Mouse (Mus musculus) midbrain, embryonic 10.5 days (tissue): Measurements from ENCODE around the gene Ern1. TPM values are rescaled to one million over a fixed set of nuclear protein-coding genes. Genes with fewer than 3 reads are reported as not detected.

Experiments used
- DNase-seq: peaks from one replicate; pipeline ENCODE4 v3.0.0-alpha.2; 2017; ENCODE audit warnings: low spot score
- H3K27ac ChIP-seq: fragments of 300-500 bp; sonication (generic); replicated peaks from 2 replicates; pipeline ENCODE4 v1.5.1; 2016; ENCODE audit warnings: mild to moderate bottlenecking
- H3K27me3 ChIP-seq: fragments of 300-500 bp; sonication (generic); 2 replicates; pipeline ENCODE4 v1.6.1; 2016; ENCODE audit warnings: low read depth, mild to moderate bottlenecking; ENCODE audit not compliant: poor library complexity, severe bottlenecking
- H3K36me3 ChIP-seq: fragments of 300-500 bp; sonication (generic); 2 replicates; pipeline ENCODE4 v1.6.1; 2016; ENCODE audit warnings: mild to moderate bottlenecking, moderate library complexity
- H3K4me1 ChIP-seq: fragments of 300-500 bp; sonication (generic); 2 replicates; pipeline ENCODE4 v1.6.1; 2016
- H3K4me3 ChIP-seq: fragments of 300-500 bp; sonication (generic); 2 replicates; pipeline ENCODE4 v1.5.1; 2016; ENCODE audit warnings: mild to moderate bottlenecking, moderate library complexity
- H3K9me3 ChIP-seq: fragments of 300-500 bp; sonication (generic); replicated peaks from 2 replicates; pipeline ENCODE4 v1.6.1; 2016; ENCODE audit warnings: mild to moderate bottlenecking
- WGBS: fragments of 180-500 bp; shearing (Covaris S2); methylation state at CpG from one replicate; pipeline ENCODE4 v1.1.7; 2016; 5-methylcytosine and 5-hydroxymethylcytosine counted together
- polyA plus RNA-seq: library from polyadenylated mRNA; unstranded; fragments of >200 nt; fragmentation: Nextera tagmentation; extraction: Ambion mirVana; gene quantifications from 2 replicates; pipeline ENCODE4 v1.2.1, GENCODE M21; 2016

Gene Ern1
- polyA plus RNA-seq, 1 experiment from 2014 or later, result 5.2 TPM

DNA sequence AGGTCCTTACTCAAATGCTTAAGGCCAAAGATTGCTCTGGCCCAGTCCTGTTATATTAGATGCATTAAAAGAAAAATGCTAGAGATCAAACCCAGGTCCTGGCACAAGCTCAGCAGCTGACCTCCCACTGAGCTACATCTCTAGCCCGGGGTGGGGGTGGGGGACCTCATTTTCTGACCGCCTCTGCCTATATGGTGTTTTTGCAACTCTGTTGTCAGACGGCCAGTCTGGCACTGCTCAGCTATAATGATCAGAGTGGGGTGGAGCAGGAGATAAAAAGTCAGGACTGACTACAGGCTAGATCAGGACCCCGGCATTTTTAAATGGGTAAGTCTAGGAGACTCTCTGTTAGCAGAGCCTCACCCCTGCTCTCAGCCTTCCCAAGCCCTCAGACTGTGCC is 30.7 kb upstream of the Ern1 start:
- Histone ChIP-seq H3K36me3 (no peaks in the 10 kb centered on the region), H3K27me3 (peaks cover 11% of the 10 kb centered on the region), H3K4me3 (no peak overlapping the region), H3K27ac (no peak overlapping the region), H3K4me1 (peaks cover 69% of the 10 kb centered on the region), H3K9me3 (no peaks in the 10 kb centered on the region)
- 53% methylated on average over 4 of the region's 4 CpGs for WGBS
- no peak for DNase-seq

DNA sequence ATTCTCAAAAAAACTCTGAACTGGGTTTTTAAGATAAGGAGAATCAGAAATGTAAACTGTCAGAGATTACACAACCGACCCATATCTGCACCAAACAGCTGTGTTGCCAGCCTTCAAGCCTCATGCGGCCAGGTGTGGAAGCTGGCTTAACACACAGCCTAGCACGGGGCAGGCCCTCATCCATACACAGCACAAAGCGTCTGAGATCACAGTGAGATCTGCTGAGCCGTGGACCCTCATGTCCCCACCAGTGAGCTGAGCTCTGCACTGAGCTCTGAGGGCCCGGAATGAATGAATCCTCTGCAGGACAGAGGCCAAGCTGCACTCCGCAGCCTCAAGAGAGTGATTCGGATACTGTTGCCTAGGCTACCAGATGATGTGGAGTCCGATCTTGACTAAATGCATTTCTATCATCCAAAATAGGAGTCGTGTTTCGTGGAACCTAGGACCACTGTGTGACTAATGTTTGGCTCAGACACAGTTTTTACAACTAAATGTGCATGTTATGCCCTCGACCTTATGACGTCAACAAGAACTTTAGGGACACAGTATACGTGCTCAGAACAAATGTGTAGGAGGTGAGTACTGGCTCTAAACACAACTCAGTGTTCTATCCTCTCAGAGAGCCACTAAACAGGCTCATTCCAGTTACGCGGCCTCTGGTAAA is 27.6 kb upstream of the Ern1 start:
- no peaks in the 10 kb centered on the region for H3K9me3 ChIP-seq
- 82% methylated on average over 16 of the region's 16 CpGs for WGBS
- no peak for DNase-seq
- peaks cover 49% of the 10 kb centered on the region for H3K4me1 ChIP-seq
- H3K36me3 ChIP-seq, result peaks cover 15% of the 10 kb centered on the region
- no peak overlapping the region for H3K27ac ChIP-seq
- peaks cover 1% of the 10 kb centered on the region; the same call in 1 of the 2 replicates for H3K27me3 ChIP-seq
- H3K4me3 ChIP-seq, result no peak overlapping the region

DNA sequence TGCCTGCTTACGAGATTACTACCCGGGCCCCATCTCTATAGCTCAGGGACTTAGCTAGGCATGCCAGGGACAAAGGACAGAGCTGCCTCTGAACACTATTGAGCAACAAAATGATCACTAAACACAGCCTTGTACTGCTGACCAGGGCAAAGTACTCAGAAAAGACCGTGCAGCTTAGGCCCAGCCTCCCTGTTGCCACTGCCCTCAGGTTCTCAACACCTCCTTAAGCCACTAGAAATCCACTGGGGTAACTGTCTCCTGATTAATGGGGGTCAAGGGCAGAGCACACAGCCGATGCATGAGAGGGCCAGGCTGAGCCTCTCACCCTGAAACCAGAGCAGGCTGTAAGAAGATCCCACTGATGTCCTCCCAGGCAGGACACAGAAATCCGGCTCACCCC is 26.8 kb upstream of the Ern1 start:
- H3K27me3 ChIP-seq, result no peaks in the 10 kb centered on the region; the same call in 1 of the 2 replicates
- 56% methylated on average over 5 of the region's 5 CpGs for WGBS
- H3K4me1 ChIP-seq, result peaks cover 41% of the 10 kb centered on the region
- peaks cover 20% of the 10 kb centered on the region for H3K36me3 ChIP-seq
- H3K27ac ChIP-seq, result no peak overlapping the region
- DNase-seq, result no peak
- no peaks in the 10 kb centered on the region for H3K9me3 ChIP-seq
- H3K4me3 ChIP-seq, result no peak overlapping the region

DNA sequence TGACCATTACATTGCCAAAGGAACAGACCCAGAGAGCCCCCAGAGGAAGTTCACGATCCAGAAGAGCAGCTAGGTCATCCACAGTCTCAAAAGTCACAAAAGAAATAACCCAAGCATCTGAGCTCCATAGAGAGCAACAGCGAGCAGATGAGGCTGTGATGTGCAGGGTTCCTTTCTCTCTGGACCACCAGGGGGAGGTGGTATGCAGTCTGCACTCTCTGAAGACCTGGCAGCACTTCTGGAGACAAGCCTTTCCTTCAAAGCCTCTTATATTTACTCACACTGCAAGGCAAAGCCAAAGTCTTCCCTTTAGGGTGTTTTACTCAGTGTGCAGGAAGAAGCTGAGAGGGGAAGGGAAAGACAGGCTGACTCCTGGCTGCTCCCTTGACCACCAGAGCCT is 25.5 kb upstream of the Ern1 start:
- Histone ChIP-seq H3K9me3 (no peaks in the 10 kb centered on the region), H3K4me3 (no peak overlapping the region), H3K27ac (no peak overlapping the region), H3K4me1 (peaks cover 29% of the 10 kb centered on the region), H3K27me3 (no peaks in the 10 kb centered on the region; the same call in 1 of the 2 replicates), H3K36me3 (peaks cover 33% of the 10 kb centered on the region)
- DNase-seq, result no peak
- 44% methylated on average over 2 of the region's 2 CpGs for WGBS

DNA sequence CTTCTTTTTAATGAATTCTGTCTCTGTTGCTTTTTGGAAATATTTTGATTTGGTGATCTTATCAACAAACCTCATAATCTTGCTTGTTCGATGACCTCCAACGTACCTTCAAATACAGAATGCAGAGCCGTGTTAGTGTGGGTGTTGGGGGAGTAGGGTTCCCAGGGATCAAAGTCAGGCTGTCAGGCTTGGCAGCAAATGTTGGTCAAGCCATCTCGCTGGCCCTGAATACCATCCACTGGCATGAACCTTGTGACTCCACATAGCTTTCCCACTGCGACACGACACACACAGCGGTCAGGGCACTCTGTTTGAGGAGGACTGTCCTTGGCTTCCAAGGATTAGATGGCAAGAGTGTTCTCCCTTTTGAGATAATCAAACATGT is 24.3 kb upstream of the Ern1 start:
- H3K27ac ChIP-seq, result no peak overlapping the region
- DNase-seq, result no peak
- peaks cover 19% of the 10 kb centered on the region for H3K4me1 ChIP-seq
- H3K36me3 ChIP-seq, result peaks cover 33% of the 10 kb centered on the region
- 96% methylated on average over 7 of the region's 7 CpGs for WGBS
- H3K9me3 ChIP-seq, result no peaks in the 10 kb centered on the region
- H3K4me3 ChIP-seq, result no peak overlapping the region
- H3K27me3 ChIP-seq, result no peaks in the 10 kb centered on the region

DNA sequence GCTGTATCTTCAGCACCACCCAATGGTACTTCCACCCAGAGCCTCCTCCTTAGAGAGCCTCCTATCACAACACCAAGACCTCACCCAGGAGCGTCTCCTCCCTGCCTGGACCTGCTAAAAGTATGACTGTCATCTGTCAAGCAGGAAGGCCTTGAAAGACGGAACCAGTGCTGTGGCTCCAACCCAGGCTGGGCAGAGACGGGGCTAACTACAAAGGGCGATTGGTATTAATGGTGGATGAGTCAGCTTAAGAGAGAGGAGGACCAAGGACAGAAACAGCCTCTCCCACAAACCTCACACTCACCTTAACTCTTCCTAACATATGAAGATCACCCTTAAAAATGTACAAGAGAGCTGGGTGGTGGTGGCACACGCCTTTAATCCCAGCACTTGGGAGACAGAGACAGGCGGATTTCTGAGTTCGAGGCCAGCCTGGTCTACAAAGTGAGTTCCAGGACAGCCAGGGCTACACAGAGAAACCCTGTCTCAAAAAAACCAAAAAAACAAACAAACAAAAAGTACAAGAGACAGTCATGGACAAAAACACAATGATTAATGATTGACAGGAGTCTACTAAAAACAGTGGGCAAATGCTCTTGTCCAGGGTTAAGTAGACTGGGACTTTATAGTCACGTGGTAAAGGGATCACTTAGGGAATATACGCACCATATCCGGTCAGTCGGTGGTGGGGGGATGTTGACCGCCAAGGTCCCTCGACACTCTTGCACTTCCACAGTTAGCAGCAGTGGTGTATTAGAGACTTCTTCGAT is 23.8 kb upstream of the Ern1 start:
- Histone ChIP-seq H3K27me3 (no peaks in the 10 kb centered on the region), H3K4me1 (peaks cover 19% of the 10 kb centered on the region), H3K27ac (no peak overlapping the region), H3K36me3 (peaks cover 33% of the 10 kb centered on the region), H3K9me3 (no peaks in the 10 kb centered on the region), H3K4me3 (no peak overlapping the region)
- DNase-seq, result no peak
- WGBS, result 92% methylated on average over 14 of the region's 14 CpGs

DNA sequence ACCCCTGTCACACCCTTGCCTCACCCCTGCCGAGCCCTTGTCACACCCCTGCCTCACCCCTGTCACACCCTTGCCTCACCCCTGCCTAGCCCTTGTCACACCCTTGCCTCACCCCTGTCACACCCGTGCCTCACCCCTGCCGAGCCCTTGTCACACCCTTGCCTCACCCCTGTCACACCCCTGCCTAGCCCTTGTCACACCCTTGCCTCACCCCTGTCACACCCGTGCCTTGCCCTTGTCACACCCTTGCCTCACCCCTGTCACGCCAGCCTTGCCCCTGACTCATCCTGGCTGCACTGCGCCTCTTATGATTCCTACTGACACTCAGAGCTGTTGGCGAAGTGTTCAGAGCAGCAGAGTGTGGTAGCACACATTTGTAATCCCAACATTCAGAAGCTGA is 20.0 kb upstream of the Ern1 start:
- 91% methylated on average over 7 of the region's 7 CpGs for WGBS
- peaks cover 33% of the 10 kb centered on the region for H3K36me3 ChIP-seq
- DNase-seq, result no peak

DNA sequence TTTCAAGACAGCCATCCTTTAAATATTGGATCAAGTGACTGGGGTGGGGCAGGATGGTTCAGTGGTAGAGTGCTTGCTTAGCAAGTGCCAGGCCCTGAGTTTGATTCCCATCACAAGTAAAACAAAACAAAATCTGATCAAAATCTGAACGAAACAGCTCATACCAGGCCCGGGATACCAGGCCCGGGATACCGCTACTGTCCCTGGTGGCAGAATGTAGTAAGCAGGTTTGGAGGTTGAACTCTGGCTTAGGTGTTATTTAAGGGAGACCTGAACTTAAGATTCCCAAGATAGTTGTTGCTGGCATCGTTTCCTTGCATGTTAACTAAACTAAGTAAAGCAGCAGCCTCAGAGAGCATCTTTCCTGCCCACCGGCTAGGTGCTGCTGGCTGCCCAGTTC is 18.6 kb upstream of the Ern1 start:
- H3K4me1 ChIP-seq, result peaks cover 16% of the 10 kb centered on the region
- no peak overlapping the region for H3K27ac ChIP-seq
- DNase-seq, result no peak
- peaks cover 26% of the 10 kb centered on the region for H3K36me3 ChIP-seq
- H3K4me3 ChIP-seq, result no peak overlapping the region
- H3K9me3 ChIP-seq, result no peaks in the 10 kb centered on the region
- 89% methylated on average over 6 of the region's 6 CpGs for WGBS
- H3K27me3 ChIP-seq, result no peaks in the 10 kb centered on the region

More for the DNA sequence above, 20.0 kb upstream of the Ern1 start:
- Histone ChIP-seq H3K4me1 (peaks cover 3% of the 10 kb centered on the region; the same call in 1 of the 2 replicates), H3K27me3 (no peaks in the 10 kb centered on the region), H3K9me3 (no peaks in the 10 kb centered on the region), H3K4me3 (no peak overlapping the region), H3K27ac (no peak overlapping the region)

DNA sequence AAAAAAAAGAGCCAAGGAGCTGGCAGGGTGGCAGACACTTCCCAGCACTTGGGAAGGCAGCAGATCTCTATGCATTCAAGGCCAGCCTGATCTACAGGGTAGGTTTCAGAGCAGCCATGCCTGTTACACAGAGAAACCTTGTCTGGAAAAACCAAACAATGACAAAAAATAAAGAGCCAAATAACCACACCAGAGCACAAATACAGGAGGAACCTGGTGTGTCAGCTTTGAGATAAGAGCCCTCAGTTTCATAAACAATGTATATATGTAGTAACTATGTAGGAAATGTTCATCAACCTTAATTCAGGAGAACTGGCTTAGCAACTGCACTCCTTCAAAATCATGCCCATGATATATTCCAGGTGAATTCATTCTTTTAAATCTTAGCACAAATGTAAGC is 16.5 kb upstream of the Ern1 start:
- DNase-seq, result no peak
- Histone ChIP-seq H3K27me3 (no peaks in the 10 kb centered on the region), H3K36me3 (peaks cover 10% of the 10 kb centered on the region), H3K4me3 (no peak overlapping the region), H3K9me3 (no peaks in the 10 kb centered on the region), H3K27ac (no peak overlapping the region), H3K4me1 (peaks cover 22% of the 10 kb centered on the region)

DNA sequence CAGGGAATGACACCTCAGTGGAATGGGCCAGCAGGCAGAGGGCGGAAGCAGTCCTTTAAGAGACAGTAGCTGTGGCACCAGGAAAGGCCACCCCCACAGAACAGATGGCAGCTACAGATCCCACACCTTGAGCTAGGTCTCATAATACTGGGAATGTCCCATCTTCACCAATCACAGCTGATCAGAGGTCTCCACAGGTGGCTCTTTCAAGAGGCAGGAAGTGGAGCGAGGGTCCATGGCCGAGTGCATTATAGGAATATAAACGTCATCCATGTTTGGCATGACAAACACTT is 15.7 kb upstream of the Ern1 start:
- Histone ChIP-seq H3K4me1 (peaks cover 30% of the 10 kb centered on the region), H3K4me3 (no peak overlapping the region), H3K9me3 (no peaks in the 10 kb centered on the region), H3K36me3 (peaks cover 3% of the 10 kb centered on the region), H3K27me3 (no peaks in the 10 kb centered on the region), H3K27ac (peak overlapping the region; percentile 100; the same call in 1 of the 2 replicates)
- WGBS, result 84% methylated on average over 4 of the region's 4 CpGs
- DNase-seq, result no peak

DNA sequence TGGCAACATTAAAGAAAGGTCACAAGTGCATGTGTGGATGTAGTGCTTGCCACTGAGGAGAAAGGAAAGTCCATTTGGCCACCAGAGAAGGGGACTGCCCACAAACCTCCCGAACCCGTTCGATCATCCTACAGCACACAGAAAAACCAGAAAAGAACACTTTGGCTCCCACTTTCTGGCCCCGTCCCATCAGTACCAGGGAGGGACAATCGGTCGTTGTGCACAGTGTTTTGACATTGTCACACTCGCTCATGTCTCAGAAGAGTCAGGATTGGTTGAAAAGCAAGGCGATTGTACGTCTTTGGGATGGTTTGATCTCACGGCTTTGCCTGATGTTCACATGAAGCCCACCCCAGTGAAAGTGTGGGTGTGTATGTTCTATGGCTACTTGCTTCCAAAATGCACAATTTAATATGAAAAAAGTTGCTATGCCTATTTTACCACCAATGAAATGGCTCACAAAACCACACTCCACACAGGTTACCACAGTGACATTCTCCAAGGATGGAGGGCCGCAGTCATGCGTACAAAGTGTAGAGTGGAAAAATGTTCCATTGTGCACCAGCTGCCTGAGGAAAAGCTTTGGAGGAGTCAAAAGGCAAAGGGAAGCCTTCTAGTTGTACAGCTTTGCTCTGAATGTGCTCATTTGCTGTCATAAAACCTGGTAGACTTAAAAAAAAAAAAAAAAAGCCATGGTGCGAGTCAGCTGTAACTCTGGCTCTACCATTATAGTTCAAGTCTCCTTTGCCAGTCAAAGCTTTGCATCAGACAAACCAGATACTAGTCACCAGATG is 15.2 kb upstream of the Ern1 start:
- Histone ChIP-seq H3K4me3 (peak overlapping the region; percentile 9; the same call in 1 of the 2 replicates), H3K4me1 (peaks cover 30% of the 10 kb centered on the region), H3K9me3 (no peaks in the 10 kb centered on the region), H3K36me3 (no peaks in the 10 kb centered on the region; the same call in 1 of the 2 replicates), H3K27ac (peak overlapping the region; percentile 100), H3K27me3 (no peaks in the 10 kb centered on the region)
- DNase-seq, result no peak
- 66% methylated on average over 13 of the region's 13 CpGs for WGBS

DNA sequence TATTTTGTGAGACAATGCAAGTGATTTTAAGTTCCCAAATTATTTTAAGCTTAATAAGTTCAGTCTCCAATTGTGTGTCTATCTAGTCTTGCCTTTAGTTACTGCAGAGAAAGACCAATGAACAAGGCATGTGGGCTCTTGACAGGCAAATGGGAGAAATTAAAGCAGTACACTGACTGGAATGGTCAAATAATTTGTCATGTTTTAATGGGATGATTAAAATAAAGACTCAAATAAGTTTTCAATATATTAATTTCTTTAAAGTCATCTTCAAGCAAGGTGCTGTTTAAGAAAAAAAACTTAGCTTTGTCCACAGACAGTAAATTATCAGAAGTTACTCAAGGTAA is 14.5 kb upstream of the Ern1 start:
- no peak for DNase-seq
- peak overlapping the region; percentile 92 for H3K4me3 ChIP-seq
- no peaks in the 10 kb centered on the region for H3K9me3 ChIP-seq
- H3K36me3 ChIP-seq, result no peaks in the 10 kb centered on the region; the same call in 1 of the 2 replicates
- peaks cover 30% of the 10 kb centered on the region for H3K4me1 ChIP-seq
- no peaks in the 10 kb centered on the region for H3K27me3 ChIP-seq
- H3K27ac ChIP-seq, result peak overlapping the region; percentile 100
